Mouse (Mus musculus) small intestine, adult 2 months (tissue): ENCODE measurements around the gene Ppp1r21. TPM values are rescaled to one million over a fixed set of nuclear protein-coding genes. Genes with fewer than 3 reads are reported as not detected.

Experiments used
- H3K27ac ChIP-seq: fragments of 200-500 bp; 2 replicates; pipeline ENCODE4 v1.5.1; 2012; ENCODE audit warnings: low read depth, low read length, control low read depth, inconsistent platforms; ENCODE audit not compliant: insufficient read depth
- H3K27me3 ChIP-seq: fragments of 200-500 bp; 2 replicates; pipeline ENCODE4 v1.6.1; 2012; ENCODE audit warnings: mild to moderate bottlenecking, moderate library complexity, low read length, inconsistent platforms; ENCODE audit not compliant: control insufficient read depth, insufficient read depth
- H3K36me3 ChIP-seq: fragments of 200-500 bp; 2 replicates; pipeline ENCODE4 v1.6.1; 2012; ENCODE audit warnings: mild to moderate bottlenecking, low read length, control low read depth, inconsistent platforms; ENCODE audit not compliant: control insufficient read depth, insufficient read depth
- H3K4me1 ChIP-seq: fragments of 200-500 bp; 2 replicates; pipeline ENCODE4 v1.6.1; 2012; ENCODE audit warnings: low read length, inconsistent platforms, mixed read lengths; ENCODE audit not compliant: control insufficient read depth, insufficient read depth, insufficient read length
- H3K4me3 ChIP-seq: fragments of 200-500 bp; 2 replicates; pipeline ENCODE4 v1.5.1; 2012; ENCODE audit warnings: low read depth, mild to moderate bottlenecking, control low read depth, inconsistent platforms, low read length, moderate library complexity
- CTCF ChIP-seq: fragments of 200-500 bp; IDR thresholded peaks from 2 replicates; pipeline ENCODE4 v1.5.1; 2012; ENCODE audit warnings: low read depth, mild to moderate bottlenecking, control low read depth, inconsistent platforms, low read length, moderate library complexity, mixed read lengths; ENCODE audit not compliant: insufficient replicate concordance, insufficient read length; ENCODE audit errors: extremely low read depth
- POLR2A ChIP-seq: fragments of 200-500 bp; IDR thresholded peaks from 2 replicates; pipeline ENCODE4 v1.6.1; 2012; ENCODE audit warnings: low read depth, mild to moderate bottlenecking, control low read depth, inconsistent platforms, low read length, moderate library complexity
- WGBS: fragments of 180-500 bp; shearing (Covaris S2); methylation state at CpG from one replicate; pipeline ENCODE4 v1.1.7; 2018; 5-methylcytosine and 5-hydroxymethylcytosine counted together
- polyA plus RNA-seq: library from polyadenylated mRNA; depleted of rRNA; stranded (reverse); fragments of >200 nt; gene quantifications from 2 replicates; pipeline ENCODE4 v1.2.3, GENCODE M21; 2012

Gene Ppp1r21
- polyA plus RNA-seq, 1 experiment = 15.7 TPM

DNA sequence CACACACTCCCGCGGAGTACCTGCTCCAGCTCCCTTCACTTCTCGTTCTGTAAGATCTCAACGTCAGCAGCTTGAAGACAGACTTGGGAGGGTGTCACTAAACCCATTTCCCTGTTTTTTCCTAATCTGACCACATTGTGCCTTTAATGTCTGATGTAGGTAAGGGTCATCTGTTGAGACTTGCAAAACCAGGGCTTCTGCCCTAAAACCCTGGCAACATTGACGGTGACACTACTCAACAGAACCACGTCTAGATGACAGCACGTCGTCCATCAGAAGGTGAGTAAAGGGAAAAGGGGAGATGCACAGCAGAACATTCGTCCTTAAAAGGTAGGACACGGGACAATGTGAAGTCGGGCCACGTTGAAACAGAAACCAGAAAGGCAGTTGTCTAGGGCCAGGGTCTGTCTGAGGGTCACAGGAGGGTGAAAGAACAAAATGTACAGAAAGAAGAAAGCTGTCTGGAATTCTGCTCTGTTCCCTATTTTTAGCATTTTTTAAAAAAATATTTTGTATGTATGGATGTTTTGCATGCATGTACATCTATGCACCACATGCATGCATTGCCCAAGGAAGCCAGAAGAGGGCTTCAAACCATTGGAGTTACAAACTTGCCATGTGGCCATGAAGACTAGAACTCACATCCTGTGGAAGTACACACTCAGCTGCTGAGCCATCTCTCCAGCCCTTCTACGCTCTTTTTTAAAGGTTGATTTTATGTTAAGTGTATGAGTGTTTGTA is 38.4 kb upstream of the Ppp1r21 start:
- no peak overlapping the region for H3K4me3 ChIP-seq
- H3K27ac ChIP-seq = no peak overlapping the region
- TF ChIP-seq CTCF (no peak), POLR2A (no peak)
- no peaks in the 10 kb centered on the region for H3K27me3 ChIP-seq
- H3K36me3 ChIP-seq = peaks cover 15% of the 10 kb centered on the region
- WGBS = 96% methylated on average over 13 of the region's 13 CpGs
- H3K4me1 ChIP-seq = no peaks in the 10 kb centered on the region

DNA sequence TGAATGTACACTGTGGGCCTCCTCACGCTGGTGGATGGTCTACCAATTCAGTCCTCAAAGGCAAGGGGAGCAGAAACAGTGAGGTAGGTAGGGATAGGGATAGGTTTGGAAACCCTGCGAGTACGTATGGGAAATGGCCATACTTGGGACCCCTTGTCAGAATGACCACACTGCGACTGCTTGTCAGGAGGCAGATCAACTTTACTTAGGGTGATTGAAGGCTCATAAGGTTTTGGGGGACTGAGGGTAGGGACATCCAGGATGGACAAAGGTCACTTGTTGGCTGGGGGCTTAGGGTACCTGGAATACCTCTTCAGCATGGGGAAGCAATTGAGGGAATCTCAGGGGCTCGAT is 37.8 kb upstream of the Ppp1r21 start:
- Histone ChIP-seq H3K4me3 (no peak overlapping the region), H3K27ac (no peak overlapping the region), H3K36me3 (peaks cover 11% of the 10 kb centered on the region), H3K4me1 (no peaks in the 10 kb centered on the region), H3K27me3 (no peaks in the 10 kb centered on the region)
- WGBS = 95% methylated on average over 5 of the region's 5 CpGs
- TF ChIP-seq CTCF (no peak), POLR2A (no peak)

DNA sequence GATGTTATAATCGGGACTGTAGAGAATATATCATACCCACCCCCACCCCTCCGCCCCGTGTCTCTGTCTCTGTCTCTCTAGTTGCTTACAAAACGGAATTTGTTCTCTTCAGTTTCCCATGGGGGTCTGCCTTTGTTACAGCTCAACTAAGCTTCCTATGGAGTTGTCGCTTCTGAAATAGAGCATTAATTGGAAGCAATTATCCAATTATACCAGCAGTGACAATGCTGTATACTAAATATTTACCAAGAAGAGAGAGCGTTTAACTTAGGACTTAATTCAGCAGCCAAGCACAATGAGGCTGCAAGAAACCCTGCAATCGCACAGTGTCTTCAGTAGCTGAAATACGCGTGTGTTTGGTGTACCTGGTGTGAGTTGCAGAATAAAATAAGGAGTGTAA is 36.4 kb upstream of the Ppp1r21 start:
- Histone ChIP-seq H3K36me3 (peaks cover 11% of the 10 kb centered on the region), H3K27me3 (no peaks in the 10 kb centered on the region), H3K4me1 (no peaks in the 10 kb centered on the region), H3K4me3 (no peak overlapping the region), H3K27ac (no peak overlapping the region)
- 92% methylated on average over 9 of the region's 9 CpGs for WGBS
- TF ChIP-seq POLR2A (no peak), CTCF (no peak)

DNA sequence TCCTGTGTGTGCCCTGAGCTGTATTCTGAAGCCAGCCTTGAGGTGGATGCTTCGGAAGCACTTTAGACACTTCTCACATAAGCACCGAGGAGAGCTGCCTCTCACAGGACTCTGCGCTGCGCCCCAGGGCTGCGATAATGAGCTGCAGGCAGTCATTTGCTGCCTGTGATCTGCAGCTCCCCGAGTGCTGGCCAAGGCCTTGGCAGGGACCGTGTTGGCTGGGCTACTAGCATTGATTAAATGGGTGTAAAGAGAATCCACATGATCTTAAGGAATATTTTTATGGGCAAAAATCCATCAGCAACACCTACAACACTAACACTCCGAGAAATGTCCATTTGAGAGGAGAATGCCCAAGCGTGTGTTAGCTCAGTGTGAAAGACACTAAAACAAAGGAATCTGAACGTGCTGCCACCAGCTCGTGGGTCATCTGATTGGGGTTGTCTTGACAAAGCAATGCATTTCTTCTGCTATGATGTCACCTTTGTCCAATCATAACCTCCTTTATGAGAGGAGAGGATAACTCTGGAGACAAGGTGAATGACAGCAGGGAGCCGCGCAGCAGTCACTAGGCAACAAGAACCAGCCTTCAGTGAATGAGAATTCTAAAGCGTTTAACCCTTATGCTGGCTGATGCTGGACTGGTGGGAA is 35.7 kb upstream of the Ppp1r21 start:
- H3K4me3 ChIP-seq = no peak overlapping the region
- H3K27me3 ChIP-seq = no peaks in the 10 kb centered on the region
- 80% methylated on average over 14 of the region's 14 CpGs for WGBS
- no peaks in the 10 kb centered on the region for H3K4me1 ChIP-seq
- H3K27ac ChIP-seq = no peak overlapping the region
- H3K36me3 ChIP-seq = peaks cover 9% of the 10 kb centered on the region
- no peak for TF ChIP-seq CTCF
- no peak for TF ChIP-seq POLR2A

DNA sequence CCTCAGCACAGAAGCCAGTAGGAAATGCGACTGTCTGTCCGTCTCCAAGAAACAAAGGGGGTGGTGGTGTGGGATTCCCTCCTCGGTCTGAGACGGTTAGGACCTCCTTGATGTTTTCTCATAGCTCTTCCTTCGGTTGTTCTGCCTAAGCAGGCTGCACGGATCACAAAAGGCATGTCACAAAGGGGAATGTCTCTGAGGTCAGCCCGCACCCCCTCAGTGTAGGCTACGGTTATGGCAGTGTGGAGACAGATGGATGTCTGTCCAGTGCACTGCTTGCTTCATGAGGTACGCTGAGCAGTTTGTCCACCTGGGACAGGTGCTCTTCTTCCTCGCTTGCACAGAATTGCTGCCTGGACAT is 35.2 kb upstream of the Ppp1r21 start:
- Histone ChIP-seq H3K4me1 (no peaks in the 10 kb centered on the region), H3K27me3 (no peaks in the 10 kb centered on the region), H3K36me3 (peaks cover 9% of the 10 kb centered on the region), H3K27ac (no peak overlapping the region), H3K4me3 (no peak overlapping the region)
- TF ChIP-seq CTCF (no peak), POLR2A (no peak)
- 88% methylated on average over 10 of the region's 10 CpGs for WGBS

DNA sequence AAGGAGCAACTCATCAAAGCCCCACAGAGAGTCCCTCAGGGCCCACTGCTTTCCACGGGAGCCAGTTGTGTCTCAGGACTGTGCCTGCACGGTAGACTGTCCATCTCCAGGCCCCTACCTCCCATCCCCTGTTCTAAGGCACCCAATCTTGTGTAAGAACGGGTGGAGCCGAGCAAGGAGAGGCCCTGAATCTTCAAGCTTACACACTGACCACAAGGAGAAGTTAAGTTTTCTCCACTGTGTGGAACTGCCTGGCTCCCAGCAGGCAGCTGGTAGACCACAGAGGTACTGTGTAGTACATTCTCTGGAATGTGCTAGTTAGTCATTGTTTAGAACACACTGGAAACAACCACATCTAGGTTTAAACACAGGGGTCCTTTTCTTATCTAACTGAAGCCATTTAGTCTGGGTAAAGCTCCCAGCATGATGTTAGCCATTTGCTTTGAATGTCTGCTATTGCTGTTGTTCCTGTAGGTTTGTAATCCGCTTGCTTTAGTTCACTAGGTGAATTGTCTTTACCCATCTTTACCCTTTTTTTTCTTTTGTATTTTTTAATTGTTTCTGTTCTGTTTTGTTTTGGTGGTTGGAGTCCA is 31.7 kb upstream of the Ppp1r21 start:
- H3K27me3 ChIP-seq = no peaks in the 10 kb centered on the region

DNA sequence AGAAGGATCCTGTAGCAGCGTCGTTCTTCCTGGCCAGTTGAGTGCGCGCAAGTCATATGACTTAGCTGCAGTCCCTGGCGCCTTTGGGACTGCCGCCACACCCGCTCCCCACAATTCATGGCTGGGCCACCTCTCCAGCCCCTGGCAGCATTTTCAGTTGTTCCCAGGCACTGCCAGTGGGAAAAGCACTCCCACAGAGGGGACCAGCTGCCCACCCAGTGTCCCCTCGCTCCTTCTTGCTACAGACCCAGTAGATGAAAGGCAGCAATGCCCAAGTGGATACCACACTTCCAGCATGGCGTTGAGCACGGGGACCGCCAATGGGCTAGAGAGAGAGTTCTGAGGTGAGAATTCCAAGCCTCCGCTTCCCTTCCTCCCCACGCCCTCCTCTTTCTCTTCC is 25.9 kb upstream of the Ppp1r21 start:
- H3K36me3 ChIP-seq = no peaks in the 10 kb centered on the region
- H3K27ac ChIP-seq = no peak overlapping the region
- H3K27me3 ChIP-seq = no peaks in the 10 kb centered on the region
- no peak overlapping the region for H3K4me3 ChIP-seq
- peaks cover 4% of the 10 kb centered on the region; the same call in 1 of the 2 replicates for H3K4me1 ChIP-seq
- TF ChIP-seq POLR2A (no peak), CTCF (no peak)
- 84% methylated on average over 13 of the region's 13 CpGs for WGBS

More for the DNA sequence above, 31.7 kb upstream of the Ppp1r21 start:
- Histone ChIP-seq H3K4me1 (no peaks in the 10 kb centered on the region), H3K36me3 (peaks cover 3% of the 10 kb centered on the region; the same call in 1 of the 2 replicates), H3K27ac (no peak overlapping the region), H3K4me3 (no peak overlapping the region)
- 86% methylated on average over 5 of the region's 5 CpGs for WGBS
- no peak for TF ChIP-seq CTCF
- no peak for TF ChIP-seq POLR2A
